Mouse (Mus musculus) cerebral cortex, adult 2 months (tissue): ENCODE data around the gene Lama5.

ENCODE experiments used
- WGBS: fragments of 180-500 bp; shearing (Covaris S2); methylation state at CpG from one replicate; pipeline ENCODE4 v1.1.7; 2018; 5-methylcytosine and 5-hydroxymethylcytosine counted together

Gene Lama5

DNA sequence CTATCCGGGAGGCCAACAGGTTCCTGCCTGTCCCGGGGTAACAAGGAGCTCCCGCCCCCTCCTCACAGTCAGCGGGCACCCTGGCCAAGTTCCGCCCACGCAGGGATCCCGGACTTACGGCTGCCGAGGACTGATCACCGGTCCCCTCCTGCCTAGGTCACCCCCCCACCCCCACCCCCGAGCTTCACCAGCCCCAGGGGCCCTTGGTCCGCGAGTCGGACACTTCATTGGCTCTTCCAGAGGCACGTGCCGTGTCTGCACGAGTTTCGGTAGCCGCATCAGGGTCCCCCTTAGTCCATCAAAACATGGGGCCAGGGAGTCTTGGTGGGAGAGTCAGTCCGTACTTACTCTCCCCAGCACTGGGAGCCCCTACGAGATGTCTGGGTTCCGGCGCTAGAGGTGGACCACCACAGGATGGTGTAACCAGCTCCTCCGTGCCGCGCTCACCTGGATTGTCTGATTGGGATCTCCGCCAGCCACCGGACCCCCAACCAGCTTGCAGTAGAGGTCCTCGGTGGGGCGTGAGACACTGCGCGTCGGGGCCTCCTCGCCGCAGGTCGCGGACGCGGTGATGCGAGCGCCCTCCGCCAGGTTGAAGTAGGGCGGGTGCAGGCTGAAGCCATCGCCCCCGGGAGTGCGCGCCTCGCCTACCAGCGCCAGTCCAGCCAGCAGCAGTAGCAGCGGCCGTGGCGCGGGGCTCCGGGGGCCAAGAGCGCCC lies 456 bp downstream of the Lama5 start:
- 1% methylated on average over 55 of the region's 55 CpGs for WGBS

DNA sequence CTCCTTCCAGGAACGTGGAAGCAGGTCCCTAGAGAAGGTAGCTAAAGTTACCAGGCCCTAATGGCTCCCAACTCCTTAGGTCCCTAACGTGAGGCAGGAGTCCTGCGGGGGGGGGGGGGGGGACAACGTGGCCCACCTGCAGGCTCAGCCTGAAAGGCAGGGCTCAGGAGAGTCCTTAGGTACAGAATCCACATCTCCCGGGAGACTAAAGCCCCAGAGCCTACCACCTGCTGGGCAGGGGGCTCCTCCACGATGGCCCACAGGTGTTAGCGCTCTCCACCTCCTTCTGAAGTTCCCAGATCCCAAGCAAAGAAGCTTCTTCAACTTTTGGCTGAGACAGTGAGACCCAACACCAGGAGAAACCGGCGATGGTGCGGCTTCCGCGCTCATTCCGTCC lies 1.0 kb downstream of the Lama5 start:
- WGBS = 27% methylated on average over 13 of the region's 13 CpGs

DNA sequence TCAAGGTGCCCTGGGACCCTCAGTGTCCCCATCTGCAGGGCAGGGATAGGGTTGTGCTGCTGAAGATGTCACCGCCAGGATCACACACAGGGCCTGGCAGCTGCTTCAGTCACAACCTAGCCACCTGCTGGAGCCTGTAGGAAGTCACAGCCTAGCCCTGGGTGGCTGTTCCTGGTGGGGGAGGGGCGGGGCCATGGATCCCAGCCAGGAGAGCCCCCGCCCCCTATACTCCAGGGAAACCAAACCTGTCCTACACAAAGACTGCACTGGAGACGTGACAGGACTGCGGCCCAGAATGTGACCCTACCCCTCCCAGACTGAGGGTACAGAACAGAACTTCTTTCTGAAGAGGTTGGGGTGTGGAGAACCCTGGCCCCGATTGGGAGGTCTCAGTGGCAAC lies 3.4 kb downstream of the Lama5 start:
- WGBS = 45% methylated on average over 6 of the region's 6 CpGs

DNA sequence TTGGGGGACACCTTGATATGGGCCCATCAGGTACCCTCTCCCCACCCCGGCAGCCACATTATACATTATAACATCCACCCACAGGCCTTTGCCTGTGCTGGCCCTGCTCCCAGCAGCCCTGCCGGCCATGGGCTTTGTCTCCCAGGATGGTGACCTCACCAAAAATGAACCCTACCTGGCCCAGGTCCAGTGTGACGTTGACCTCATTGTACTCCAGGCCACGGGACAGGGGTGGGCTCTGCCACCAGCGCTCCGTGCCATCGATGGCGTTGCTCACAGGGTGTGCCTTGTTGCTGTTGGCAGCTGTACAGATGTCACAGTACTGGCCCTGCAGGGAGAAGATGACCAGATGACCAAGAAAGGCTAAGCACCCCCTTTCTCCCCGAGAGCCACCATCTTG lies 4.6 kb downstream of the Lama5 start:
- WGBS = 64% methylated on average over 9 of the region's 9 CpGs

DNA sequence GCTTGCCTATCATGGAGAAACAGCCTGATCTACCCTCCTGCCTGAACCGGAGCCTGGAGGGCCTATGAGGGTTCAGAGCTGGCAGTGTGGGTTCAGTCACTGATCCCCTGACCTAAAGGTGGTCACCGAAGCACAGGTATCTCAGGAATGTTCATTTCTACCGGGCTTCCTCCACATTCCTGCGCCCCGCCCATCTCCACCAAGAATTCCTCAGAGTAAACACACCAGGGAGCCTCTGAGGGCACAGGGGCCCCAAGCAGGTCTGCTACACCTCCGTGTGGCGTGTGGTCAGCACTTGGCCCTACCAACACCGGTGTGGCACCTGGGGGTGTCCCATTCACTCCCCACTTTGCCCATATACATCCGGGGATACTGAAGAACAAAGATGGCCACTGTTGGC lies 5.5 kb downstream of the Lama5 start:
- WGBS = 84% methylated on average over 9 of the region's 9 CpGs

DNA sequence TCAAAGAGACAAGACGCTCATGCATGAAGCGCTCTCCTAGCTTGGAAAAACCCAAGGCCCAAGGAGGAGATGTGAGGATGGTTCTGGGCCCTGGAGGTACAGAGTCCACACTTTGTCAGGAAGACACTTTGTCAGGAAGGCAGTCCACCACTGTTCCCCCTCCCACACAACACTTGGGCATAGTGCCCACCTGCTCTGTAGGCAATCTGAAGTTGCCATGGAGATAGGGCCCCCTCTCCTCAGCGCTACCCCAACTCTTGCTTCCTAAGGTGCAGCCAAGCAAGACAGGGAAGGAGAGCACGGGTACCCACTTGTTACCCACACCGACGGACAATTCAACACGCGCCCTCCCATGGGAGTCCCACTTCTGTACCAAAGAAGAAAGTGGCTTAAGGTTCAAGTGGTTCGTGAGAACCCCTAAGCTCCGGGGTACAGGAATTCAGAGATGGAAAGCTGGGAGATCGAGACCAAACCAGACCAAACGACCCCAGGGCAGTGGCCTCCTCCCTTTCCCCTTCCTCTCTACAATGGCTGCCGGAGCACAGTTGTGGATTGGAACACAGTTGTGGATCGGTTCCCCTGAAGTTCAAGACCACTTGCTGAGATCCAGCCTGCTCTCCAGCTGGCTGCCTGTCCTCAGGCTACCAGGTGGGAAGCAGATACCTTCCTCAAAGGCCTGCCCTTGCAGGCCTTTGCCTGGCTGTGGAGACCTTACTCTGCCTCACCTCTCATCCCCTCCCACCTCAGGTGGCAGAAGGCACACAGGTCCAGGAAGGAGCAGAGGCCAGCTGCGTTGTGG lies 6.3 kb downstream of the Lama5 start:
- WGBS = 77% methylated on average over 15 of the region's 15 CpGs

DNA sequence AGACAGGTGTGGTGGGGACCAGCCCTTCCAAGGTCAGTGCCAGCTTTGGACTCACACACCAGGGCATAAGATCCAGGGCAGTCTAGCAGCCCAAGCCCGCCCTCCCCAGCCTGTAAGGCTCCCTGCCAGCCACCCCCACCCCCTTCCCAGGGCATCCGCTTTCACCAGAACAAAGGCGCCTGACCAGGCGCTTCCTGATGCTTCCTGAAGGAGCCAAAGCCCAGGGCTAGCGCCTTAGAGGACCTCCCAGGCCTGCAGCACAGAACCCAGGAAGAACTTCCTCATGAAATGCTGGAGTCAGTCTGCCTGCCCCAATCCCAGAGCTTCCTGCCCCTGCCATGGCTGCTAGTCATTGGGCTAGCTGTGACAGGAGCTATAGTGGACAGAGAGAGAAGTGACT lies 7.0 kb downstream of the Lama5 start:
- 63% methylated on average over 5 of the region's 5 CpGs for WGBS

DNA sequence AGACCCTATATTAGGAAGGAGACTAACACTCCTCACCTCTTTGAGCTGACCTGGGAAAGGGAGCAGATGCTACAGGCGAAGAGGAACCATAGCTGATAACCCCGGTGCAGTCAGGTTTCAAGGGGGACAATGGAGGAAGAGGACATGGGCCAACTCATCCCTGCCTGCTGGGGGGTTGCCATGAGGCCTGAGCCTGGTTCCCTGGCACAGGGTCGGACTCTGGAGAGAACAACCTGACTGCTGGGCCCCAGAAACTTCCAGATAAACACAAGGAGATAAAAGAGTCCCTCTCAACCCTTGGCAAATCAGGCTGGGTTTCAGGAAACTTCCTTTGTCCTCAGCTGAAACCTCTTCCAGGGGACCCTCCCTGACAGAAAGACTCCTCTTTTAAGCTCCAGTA lies 7.4 kb downstream of the Lama5 start:
- WGBS = 81% methylated on average over 3 of the region's 3 CpGs

DNA sequence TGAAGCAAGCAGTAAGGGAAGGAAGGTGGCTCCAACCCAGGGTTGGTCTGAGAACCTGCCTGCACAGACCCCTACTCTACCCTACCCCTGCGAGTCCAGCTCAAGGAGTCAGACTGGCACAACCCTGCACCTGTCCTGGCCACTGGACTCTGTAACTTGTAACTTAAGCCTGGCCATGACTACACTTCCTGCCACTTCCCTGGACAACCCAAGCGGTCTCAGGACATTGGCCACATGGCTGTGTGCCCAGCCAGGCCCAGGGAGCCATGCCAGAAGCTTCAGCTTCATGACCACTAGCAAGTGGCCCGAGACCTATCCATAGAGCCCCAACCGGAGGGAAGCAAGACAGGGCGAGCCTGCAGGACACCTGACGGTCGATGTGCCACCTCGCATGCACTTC lies 8.1 kb downstream of the Lama5 start:
- 76% methylated on average over 8 of the region's 8 CpGs for WGBS

DNA sequence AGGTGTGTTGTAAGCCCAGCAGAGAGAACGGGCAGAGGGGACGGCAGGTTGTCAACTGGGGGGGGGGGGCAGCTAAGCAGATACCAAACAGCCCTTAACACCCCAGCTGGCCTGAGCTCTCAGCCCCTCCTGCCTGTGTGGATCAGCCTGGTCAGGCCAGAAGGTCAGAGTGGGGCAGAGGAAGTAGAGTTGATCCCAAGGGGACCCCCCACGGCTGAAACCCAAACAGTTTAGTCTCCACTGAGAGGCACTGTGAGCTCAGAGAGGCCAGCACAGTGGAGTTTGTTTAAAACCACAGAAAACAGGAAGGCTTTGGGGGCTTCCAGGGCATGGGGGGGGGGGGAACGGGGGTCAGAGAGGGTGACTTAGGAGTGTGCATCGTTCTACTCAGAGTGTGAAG lies 8.7 kb downstream of the Lama5 start:
- 69% methylated on average over 5 of the region's 5 CpGs for WGBS

DNA sequence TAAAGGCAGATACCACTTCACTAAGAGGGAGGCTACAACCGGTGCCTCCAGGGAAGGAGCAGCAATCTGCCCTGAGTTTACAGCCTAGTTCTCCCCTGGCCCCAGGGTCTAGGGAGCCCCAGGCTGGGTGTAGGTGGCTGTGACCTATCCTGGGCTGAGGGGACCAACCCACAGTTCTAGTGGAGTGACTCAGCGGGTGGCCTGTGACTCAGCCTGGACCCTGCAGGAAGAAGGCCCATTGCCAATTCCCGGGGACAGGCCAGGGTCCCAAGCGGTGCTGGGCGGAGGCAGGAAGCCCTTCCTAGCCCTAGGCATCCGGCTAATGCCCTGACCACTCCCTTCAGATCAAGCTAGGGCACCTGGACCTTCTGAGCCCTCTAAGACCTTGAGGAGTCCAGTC lies 9.7 kb downstream of the Lama5 start:
- 67% methylated on average over 6 of the region's 6 CpGs for WGBS

DNA sequence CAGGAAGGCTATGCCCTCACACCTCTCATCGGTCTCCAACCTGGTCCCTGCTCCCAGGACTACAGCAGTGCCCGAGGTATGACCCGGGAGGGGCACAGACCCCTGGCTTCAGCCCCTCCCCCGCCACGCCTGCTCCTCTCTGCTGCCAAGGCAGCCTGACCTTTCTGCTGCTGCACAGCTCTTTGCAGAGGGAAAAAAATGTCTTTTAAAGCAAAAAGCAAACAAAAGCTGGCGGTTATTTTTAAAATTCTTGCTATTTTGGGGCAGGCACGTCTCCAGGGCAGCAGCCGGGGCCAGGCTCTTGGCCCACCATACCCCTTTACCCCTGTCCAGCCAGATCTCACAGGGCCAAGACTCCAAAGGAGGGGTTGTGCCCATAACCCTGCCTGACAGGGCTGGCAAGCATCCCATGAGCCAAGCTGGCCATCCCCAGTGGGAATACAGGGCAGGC lies 10.6 kb downstream of the Lama5 start:
- 50% methylated on average over 8 of the region's 8 CpGs for WGBS

DNA sequence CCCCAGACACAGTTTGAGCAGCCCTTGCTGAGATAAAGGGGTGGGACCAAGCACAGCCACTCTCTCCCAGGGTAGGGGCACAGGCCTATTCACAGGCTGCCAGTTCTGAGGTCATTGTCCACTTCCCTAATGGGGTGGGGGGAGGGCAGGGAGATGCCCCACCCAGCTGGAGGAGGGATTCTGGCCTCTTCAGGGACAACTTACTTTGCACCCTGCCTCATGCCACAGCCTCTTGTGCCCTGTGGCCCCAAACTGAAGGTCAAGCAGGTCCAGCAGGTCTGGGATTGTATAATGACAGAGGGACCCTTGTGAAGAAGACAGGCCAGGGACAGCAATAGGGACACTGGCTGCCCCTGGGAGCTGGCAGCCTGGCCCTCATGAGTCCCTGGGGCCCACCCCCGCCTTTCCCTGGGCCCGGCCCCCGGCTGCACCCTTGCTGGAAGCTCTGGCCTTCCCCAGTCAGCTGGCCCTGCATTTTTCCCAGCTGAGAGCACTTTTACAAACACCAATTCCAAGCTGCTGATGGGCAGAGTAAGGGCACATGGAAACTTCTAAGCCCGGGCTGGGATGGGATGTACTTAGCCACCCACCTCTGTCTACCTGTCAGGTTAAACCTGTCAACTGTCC lies 11.2 kb downstream of the Lama5 start:
- WGBS = 61% methylated on average over 4 of the region's 4 CpGs

DNA sequence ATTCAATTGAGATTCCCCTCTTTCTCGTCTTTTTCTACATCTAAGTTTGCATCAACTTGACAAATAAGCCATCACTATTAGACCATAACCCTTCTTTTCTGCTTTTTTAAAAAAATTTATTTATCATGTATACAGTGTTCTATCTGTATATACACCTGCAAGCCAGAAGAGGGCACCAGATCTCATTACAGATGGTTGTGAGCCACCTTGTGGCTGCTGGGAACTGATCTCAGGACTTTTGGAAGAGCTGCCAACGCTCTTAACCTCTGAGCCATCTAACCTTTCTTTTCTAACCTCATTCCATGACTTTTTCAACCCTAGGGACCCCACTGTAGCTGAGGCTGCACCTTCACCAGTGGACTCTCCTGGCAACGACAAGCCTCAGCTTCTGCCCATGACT lies 13.4 kb downstream of the Lama5 start:
- WGBS = 98% methylated on average over 3 of the region's 3 CpGs

DNA sequence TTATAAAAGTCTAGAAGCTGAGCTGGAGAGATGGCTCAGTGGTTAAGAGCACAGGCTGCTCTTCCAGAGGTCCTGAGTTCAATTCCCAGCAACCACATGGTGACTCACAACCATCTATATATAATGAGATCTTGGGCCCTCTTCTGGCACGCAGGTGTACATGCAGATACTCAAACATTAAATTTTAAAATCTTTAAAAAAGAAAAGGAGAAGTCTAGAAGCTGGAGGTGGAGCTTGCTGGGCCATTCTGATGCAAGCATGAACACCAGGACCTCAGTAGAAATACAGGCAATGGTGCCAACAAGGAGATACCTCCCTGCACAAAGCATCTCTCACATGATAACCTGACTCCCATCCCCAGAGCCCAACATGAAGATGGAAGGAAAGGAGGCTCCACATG lies 16.7 kb downstream of the Lama5 start:
- 81% methylated on average over 1 of the region's 1 CpGs for WGBS

DNA sequence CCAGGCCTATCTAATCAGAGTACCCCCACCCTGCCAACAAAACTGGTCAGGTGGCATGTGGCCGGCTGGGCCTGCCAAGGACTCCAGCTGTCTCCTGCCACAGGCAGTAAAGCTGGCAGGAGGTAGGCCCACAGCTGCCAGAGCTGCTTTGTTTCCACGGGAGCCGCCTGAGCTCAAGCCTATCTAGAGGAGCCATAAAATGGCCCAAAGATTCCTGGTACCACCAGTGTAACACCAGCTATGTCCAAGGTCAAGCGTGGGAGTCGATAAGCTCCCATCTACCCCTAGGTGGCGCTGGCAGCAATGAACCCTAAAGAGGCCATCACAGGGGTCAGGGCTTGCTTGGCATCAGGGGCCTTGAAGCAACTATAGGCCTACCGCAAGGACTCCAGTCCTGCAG lies 17.8 kb downstream of the Lama5 start:
- WGBS = 60% methylated on average over 7 of the region's 7 CpGs

DNA sequence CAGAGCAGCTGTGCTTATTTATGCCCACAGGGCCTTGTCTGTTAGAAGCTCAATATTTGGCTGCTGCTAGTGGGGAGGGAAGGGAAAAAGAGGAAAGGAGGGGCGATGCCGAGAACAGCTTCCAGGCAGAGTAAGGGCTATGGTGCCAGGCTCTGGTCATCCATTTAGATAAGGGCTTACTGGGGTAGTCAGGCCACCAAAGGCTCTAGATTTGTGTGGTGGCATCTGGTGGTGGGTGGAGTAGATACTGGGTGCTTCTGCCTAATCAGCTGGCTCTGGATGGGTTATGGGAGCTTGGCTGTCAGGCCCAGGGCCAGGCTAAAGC lies 19.7 kb downstream of the Lama5 start:
- 53% methylated on average over 2 of the region's 2 CpGs for WGBS

DNA sequence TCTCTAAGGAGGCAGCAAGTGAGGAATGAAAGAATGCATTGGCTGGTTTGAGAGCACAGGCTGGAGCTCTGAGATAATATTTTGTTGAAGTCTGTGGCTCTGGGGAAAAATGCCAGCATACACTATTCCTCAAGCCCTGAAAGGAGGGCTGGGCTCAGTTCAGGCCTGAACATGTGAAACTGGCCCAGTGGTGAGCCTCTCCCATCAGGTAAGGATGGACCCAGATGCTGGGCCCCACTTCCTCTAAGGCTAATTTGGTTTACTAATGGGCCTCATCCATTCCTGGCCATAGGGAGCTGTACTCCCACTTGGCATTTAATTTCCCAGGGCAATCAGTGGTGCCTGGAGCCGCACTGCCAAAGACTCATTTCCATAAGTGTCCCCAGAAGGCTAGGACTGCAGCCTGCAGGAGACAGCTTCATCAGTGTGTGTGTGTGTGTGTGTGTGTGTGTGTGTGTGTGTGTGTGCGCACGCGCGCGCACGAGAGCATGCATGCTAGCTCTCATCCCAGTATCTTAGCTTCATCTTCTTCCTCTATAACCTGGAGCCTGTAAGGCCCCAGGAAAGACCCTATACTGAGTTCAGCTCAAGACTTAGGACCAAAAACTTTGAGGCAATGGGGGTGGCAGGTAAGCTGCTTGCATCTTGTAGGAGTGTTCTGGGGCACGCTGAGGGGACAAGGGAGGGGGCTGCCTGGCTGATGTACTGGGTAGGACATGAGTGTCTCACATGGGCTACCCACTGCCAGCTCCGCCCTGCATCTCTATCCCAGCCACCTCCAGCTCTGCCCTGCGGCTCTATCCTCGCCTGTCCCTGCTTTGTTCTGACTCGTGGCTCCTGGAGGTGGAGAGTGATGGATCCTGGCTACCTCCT lies 20.3 kb downstream of the Lama5 start:
- WGBS = 69% methylated on average over 12 of the region's 12 CpGs

DNA sequence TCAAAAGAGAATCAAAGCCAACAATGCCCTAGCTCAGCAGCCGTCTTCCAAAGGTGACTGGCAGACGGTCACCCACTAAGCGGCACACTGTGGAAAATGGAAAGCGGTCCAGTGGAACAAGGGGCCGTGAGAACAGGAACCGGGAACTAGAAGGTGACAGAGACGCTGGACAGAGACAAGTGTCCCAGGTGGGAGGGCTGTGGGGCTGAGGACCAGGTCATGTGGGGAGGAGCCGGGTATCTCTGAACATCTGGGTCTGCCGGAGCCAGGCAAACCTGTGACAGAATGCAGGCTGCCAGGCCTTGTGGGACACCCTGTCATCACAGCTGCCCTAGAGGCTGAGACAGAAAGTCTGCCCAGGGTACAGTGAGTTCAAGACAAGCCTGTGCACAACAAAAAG lies 21.2 kb downstream of the Lama5 start:
- WGBS = 94% methylated on average over 9 of the region's 9 CpGs

DNA sequence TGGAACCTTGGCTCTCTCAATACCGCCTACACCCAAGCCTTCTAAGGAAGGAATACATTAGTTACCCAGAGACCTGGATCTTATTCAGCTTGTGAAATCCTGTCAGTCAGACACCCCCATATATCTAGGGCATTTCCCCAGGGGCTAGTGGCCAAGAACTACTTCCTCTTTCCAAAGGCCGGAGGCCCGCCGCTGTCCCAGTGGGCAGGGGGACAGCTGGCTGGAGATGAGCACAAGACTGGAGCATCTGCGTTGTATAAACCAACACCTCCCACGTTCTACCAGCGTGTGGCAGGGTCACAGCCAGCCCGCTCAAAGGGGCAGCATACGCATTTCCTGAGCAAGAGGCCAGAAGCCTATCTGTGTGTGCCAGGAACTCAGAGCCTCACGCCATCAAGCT lies 22.9 kb downstream of the Lama5 start:
- 51% methylated on average over 10 of the region's 10 CpGs for WGBS

DNA sequence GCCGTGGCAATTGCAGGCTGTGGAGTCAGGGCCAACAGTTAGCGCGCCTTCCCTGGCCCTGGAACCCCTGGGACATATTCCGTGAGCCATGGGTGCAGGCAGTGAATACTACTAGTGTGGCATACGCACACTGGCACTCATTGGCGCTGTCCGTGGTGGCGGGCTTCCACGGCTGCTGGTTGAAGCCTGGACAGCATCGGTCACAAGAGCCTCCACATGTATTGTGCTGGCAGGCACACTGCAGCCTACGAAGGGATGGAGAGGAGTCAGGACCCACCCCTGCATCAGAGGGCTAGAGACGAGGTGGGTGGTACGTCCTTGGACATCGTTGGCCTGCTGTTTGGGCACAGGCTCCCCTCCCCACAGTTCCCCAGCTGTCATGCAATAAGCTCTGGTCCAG lies 23.4 kb downstream of the Lama5 start:
- 82% methylated on average over 14 of the region's 14 CpGs for WGBS

DNA sequence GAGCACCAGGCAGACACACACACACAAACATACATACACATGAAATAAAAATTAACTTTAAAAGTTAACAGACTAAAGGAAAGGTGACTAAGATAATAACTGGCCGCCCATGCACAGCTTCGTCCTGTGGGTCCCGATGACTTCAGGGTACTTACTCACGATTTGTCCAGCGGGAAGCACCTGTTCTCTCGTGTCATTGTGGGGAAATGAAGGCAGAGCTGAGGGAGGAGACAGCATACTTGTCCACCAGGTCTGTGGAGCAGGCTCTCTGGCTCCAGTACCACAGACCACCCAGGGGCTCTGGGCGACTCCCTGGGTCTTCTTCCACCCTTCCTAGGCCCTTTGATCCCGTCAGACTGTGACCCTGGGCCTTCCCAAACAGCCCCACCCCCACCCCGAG lies 24.4 kb downstream of the Lama5 start:
- WGBS = 85% methylated on average over 9 of the region's 9 CpGs
